8 mouse cellular contexts compared by ENCODE assay signal in genomic region chr6:53287562-53288381, GRCm38 (mm10). TPM values are rescaled to one million over a fixed set of nuclear protein-coding genes. Genes with fewer than 3 reads are reported as not detected.
A peak's percentile ranks its signal among the peaks of the same experiment; 100 is the strongest.
DNase-seq lines count a peak whose midpoint lies in the region; ATAC-seq and TF ChIP-seq lines count a peak whose summit lies in the region.

No protein-coding gene starts in this region.

- peak; percentile 53 for ATAC-seq in forebrain, postnatal 0 days
- ATAC-seq in hindbrain, embryonic 14.5 days (ENCODE audit: low FRiP score): peak; percentile 54; the same call in 1 of the 2 replicates
- ATAC-seq in liver, embryonic 11.5 days (replicated peaks; ENCODE audit: low FRiP score): 0 out of 2 replicates have a peak, but pooled peaks have one; percentile 5

- H3K27ac ChIP-seq in forebrain, postnatal 0 days (ENCODE audit: low read depth, low read length): no peak overlapping the region
- H3K27ac ChIP-seq in hindbrain, embryonic 14.5 days: no peak overlapping the region
- no peak overlapping the region for H3K27ac ChIP-seq in liver, embryonic 11.5 days (ENCODE audit: low read depth, low read length)

- no peaks in the 10 kb centered on the region for H3K9me3 ChIP-seq in forebrain, postnatal 0 days (ENCODE audit: low read length)
- no peaks in the 10 kb centered on the region for H3K9me3 ChIP-seq in hindbrain, embryonic 14.5 days (ENCODE audit: control insufficient read depth, low read length)
- no peaks in the 10 kb centered on the region for H3K9me3 ChIP-seq in liver, embryonic 11.5 days (ENCODE audit: control insufficient read depth, low read length)

- no peaks in the 10 kb centered on the region for H3K4me1 ChIP-seq in forebrain, postnatal 0 days (ENCODE audit: insufficient read depth)
- H3K4me1 ChIP-seq in hindbrain, embryonic 14.5 days (replicated peaks; ENCODE audit: control insufficient read depth, insufficient read depth, low read length): peaks cover 16% of the 10 kb centered on the region; the same call in 1 of the 2 replicates
- 0 out of 2 replicates have a peak, but pooled peaks cover 6% of the 10 kb centered on the region for H3K4me1 ChIP-seq in liver, embryonic 11.5 days (replicated peaks; ENCODE audit: control insufficient read depth, insufficient read depth, low read length)

- H3K27me3 ChIP-seq in forebrain, postnatal 0 days (ENCODE audit: insufficient read depth, low read length): peaks cover 32% of the 10 kb centered on the region
- peaks cover 73% of the 10 kb centered on the region for H3K27me3 ChIP-seq in hindbrain, embryonic 14.5 days (ENCODE audit: control insufficient read depth, insufficient read depth, low read length)
- peaks cover 77% of the 10 kb centered on the region for H3K27me3 ChIP-seq in liver, embryonic 11.5 days (replicated peaks; ENCODE audit: control insufficient read depth, insufficient read depth, low read length)

- TF ChIP-seq CTCF in forebrain, postnatal 0 days (IDR thresholded peaks at IDR 0.05; ENCODE audit: low read depth): no peak

- H3K9ac ChIP-seq in forebrain, postnatal 0 days: peak overlapping the region; percentile 40
- H3K9ac ChIP-seq in hindbrain, embryonic 14.5 days: peak overlapping the region; percentile 47
- H3K9ac ChIP-seq in liver, embryonic 11.5 days (ENCODE audit: low read depth, low read length): no peak overlapping the region

- H3K4me2 ChIP-seq in forebrain, postnatal 0 days (ENCODE audit: low read depth): peak overlapping the region; percentile 98
- peak overlapping the region; percentile 92 for H3K4me2 ChIP-seq in hindbrain, embryonic 14.5 days (replicated peaks)
- peak overlapping the region; percentile 95 for H3K4me2 ChIP-seq in liver, embryonic 11.5 days

- peak; percentile 5 to 10 for DNase-seq in left cerebral cortex, adult 18-20 months (ENCODE audit: low spot score in 2 of 2)
- no peak for DNase-seq in left cerebral cortex, adult 8-10 months (ENCODE audit: low spot score in 2 of 2)
- peak; percentile 31 for DNase-seq in cerebellum, adult 11 months
- no peak for DNase-seq in forebrain, postnatal 0 days
- no peak for DNase-seq in hindbrain, embryonic 14.5 days (ENCODE audit: low spot score)
- DNase-seq in liver, embryonic 11.5 days (ENCODE audit: low spot score): peak; percentile 52
- peak; percentile 3 for DNase-seq in naive thymus-derived CD4-positive, alpha-beta T cell, adult 2 months (ENCODE audit: low read depth)
- peak; percentile 36 for DNase-seq in thymus, postnatal 4 days

- no peaks in the 10 kb centered on the region for H3K36me3 ChIP-seq in forebrain, postnatal 0 days (ENCODE audit: insufficient read depth)
- no peaks in the 10 kb centered on the region for H3K36me3 ChIP-seq in hindbrain, embryonic 14.5 days (replicated peaks; ENCODE audit: control insufficient read depth, insufficient read depth)
- no peaks in the 10 kb centered on the region for H3K36me3 ChIP-seq in liver, embryonic 11.5 days (ENCODE audit: control insufficient read depth, insufficient read depth, low read length)

- peak overlapping the region; percentile 47 for H3K4me3 ChIP-seq in forebrain, postnatal 0 days (ENCODE audit: low read depth, low read length)
- peak overlapping the region; percentile 41 for H3K4me3 ChIP-seq in hindbrain, embryonic 14.5 days (replicated peaks; ENCODE audit: low read length)
- peak overlapping the region; percentile 44 for H3K4me3 ChIP-seq in liver, embryonic 11.5 days (ENCODE audit: low read depth, low read length)

- under 1% methylated on average over 63 of the region's 63 CpGs for WGBS in forebrain, postnatal 0 days
- WGBS in hindbrain, embryonic 14.5 days: under 1% methylated on average over 57 of the region's 63 CpGs
- 1% methylated on average over 62 of the region's 63 CpGs for WGBS in liver, embryonic 11.5 days

RNA-seq across cellular contexts. Expression of gene Creb5, which starts 0.7 kb away (rescaled TPM):
- 1 to 10 TPM; 2.5 to 2.7 TPM for total RNA-seq in left cerebral cortex, adult 18-20 months (2021)
- 1 to 10 TPM; 5.0 to 6.9 (median 6.2) TPM for total RNA-seq in left cerebral cortex, adult 8-10 months (2022)
- total RNA-seq in forebrain, postnatal 0 days (2014; rRNA removed): 2.3 and 2.4 TPM in 2 replicates
- 1.2 and 3.2 TPM in 2 replicates for polyA plus RNA-seq in forebrain, postnatal 0 days (2015; fragmentation: Nextera tagmentation; extraction: Ambion mirVana)
- polyA plus RNA-seq in hindbrain, embryonic 14.5 days (2014; fragmentation: Nextera tagmentation; extraction: Ambion mirVana): 3.7 and 4.2 TPM in 2 replicates
- polyA plus RNA-seq in liver, embryonic 11.5 days (2014; fragmentation: Nextera tagmentation; extraction: Ambion mirVana): 1.9 and 2.3 TPM in 2 replicates

Comparison
In these comparisons a context has a peak if more than half of its experiments do, and no peak if none do; other contexts are left out.
1. DNase-seq: peak in left cerebral cortex, adult 18-20 months (2 of 2), cerebellum, adult 11 months (single experiment), liver, embryonic 11.5 days (single experiment), naive thymus-derived CD4-positive, alpha-beta T cell, adult 2 months (single experiment) and thymus, postnatal 4 days (single experiment); none in left cerebral cortex, adult 8-10 months (0 of 2), forebrain, postnatal 0 days (single experiment) and hindbrain, embryonic 14.5 days (single experiment).
2. Peak in every context shown above with its lines, with median percentiles within 50 percentile points of each other: ATAC-seq, H3K4me2 ChIP-seq and H3K4me3 ChIP-seq.